ENCODE assay signal across 29 mouse cellular contexts in genomic region chr9:75171721-75172120, GRCm38 (mm10).
DNase-seq lines count a peak whose midpoint lies in the region; ATAC-seq and TF ChIP-seq lines count a peak whose summit lies in the region.
"Had no signal": no experiment of that assay in that cellular context is flagged by ENCODE, and none has a peak within 500 bp of the region (broad histone marks: within the 10 kb centered on the region; RNA-seq: fewer than 3 reads in every experiment).

No protein-coding gene starts in this region.

- H3K4me1 ChIP-seq in forebrain, embryonic 11.5 days (replicated peaks; ENCODE audit: control insufficient read depth, insufficient read depth, low read length) = no peaks in the 10 kb centered on the region
- H3K4me1 ChIP-seq: embryonic facial prominence, embryonic 13.5 days; embryonic facial prominence, embryonic 15.5 days; forebrain, embryonic 10.5 days; forebrain, embryonic 13.5 days; forebrain, embryonic 15.5 days had no signal

- H3K27me3 ChIP-seq in forebrain, embryonic 11.5 days (ENCODE audit: control insufficient read depth, insufficient read depth, low read length) = no peaks in the 10 kb centered on the region
- H3K27me3 ChIP-seq: CH12.LX; embryonic facial prominence, embryonic 13.5 days; embryonic facial prominence, embryonic 15.5 days; forebrain, embryonic 13.5 days; forebrain, embryonic 15.5 days; Patski had no signal

- WGBS in forebrain, embryonic 11.5 days = 94% methylated on average over 3 of the region's 3 CpGs

- DNase-seq in frontal cortex, postnatal 14 days (ENCODE audit: low spot score in 2 of 2) = no peak
- no peak for DNase-seq in left cerebral cortex, adult 2 months (ENCODE audit: extremely low spot score in 1 of 2, low spot score in 2 of 2)
- no peak for DNase-seq in left cerebral cortex, postnatal 4 days
- peak; percentile 68 for DNase-seq in brain, adult 2 months (ENCODE audit: low read depth, low spot score)
- DNase-seq in forebrain, embryonic 11.5 days (ENCODE audit: low spot score) = no peak
- DNase-seq: adrenal gland, adult 8-10 months; adrenal gland, postnatal 14 days; adrenal gland, postnatal 36 days; B cell, adult 2 months; cerebellum, adult 11 months; cerebellum, adult 18-20 months; cerebellum, adult 8-10 months; cerebellum, adult 9-11 months; cerebellum, postnatal 14 days; cerebellum, postnatal 36 days; embryo, embryonic 11 days; forebrain, postnatal 0 days had no signal

- no peak for TF ChIP-seq CTCF in left cerebral cortex, adult 2 months (IDR thresholded peaks at IDR 0.05)

- intact Hi-C loops in left cerebral cortex, adult 2 months (cut with DNase I) = no loop called here
- intact Hi-C loops in left cerebral cortex, postnatal 4 days (cut with DNase I) = no loop called here

- no peaks in the 10 kb centered on the region for H3K9me3 ChIP-seq in forebrain, embryonic 11.5 days (ENCODE audit: control insufficient read depth, low read length)
- H3K9me3 ChIP-seq: embryonic facial prominence, embryonic 13.5 days; embryonic facial prominence, embryonic 15.5 days; forebrain, embryonic 10.5 days; forebrain, embryonic 13.5 days; forebrain, embryonic 15.5 days; G1E had no signal

- peak overlapping the region; percentile 30; the same call in 1 of the 2 replicates for H3K27ac ChIP-seq in left cerebral cortex, adult 2 months
- H3K27ac ChIP-seq in forebrain, embryonic 11.5 days (ENCODE audit: low read depth, low read length) = no peak overlapping the region
- H3K27ac ChIP-seq: embryonic facial prominence, embryonic 13.5 days; embryonic facial prominence, embryonic 15.5 days; forebrain, embryonic 10.5 days; forebrain, embryonic 13.5 days; forebrain, embryonic 15.5 days had no signal

- H3K4me3 ChIP-seq in left cerebral cortex, adult 2 months = no peak overlapping the region
- H3K4me3 ChIP-seq in forebrain, embryonic 11.5 days (ENCODE audit: low read depth, low read length) = no peak overlapping the region
- H3K4me3 ChIP-seq: embryonic facial prominence, embryonic 13.5 days; embryonic facial prominence, embryonic 15.5 days; erythroblast, embryonic 14.5 days; forebrain, embryonic 10.5 days; forebrain, embryonic 13.5 days; forebrain, embryonic 15.5 days had no signal

- H3K9ac ChIP-seq in forebrain, embryonic 11.5 days (ENCODE audit: low read length) = no peak overlapping the region
- H3K9ac ChIP-seq: embryonic facial prominence, embryonic 13.5 days; embryonic facial prominence, embryonic 15.5 days; forebrain, embryonic 13.5 days; forebrain, embryonic 15.5 days; forebrain, postnatal 0 days had no signal

- no peak overlapping the region for H3K4me2 ChIP-seq in forebrain, embryonic 11.5 days (ENCODE audit: low read depth, low read length, severe bottlenecking)
- H3K4me2 ChIP-seq: embryonic facial prominence, embryonic 13.5 days; embryonic facial prominence, embryonic 15.5 days; forebrain, embryonic 13.5 days; forebrain, embryonic 15.5 days had no signal

- H3K36me3 ChIP-seq in forebrain, embryonic 11.5 days (ENCODE audit: control insufficient read depth, insufficient read depth, low read length) = no peaks in the 10 kb centered on the region; the same call in 1 of the 2 replicates

- ATAC-seq in frontal cortex, adult (ENCODE audit: low TSS enrichment) = peak; percentile 70
- ATAC-seq in forebrain, embryonic 11.5 days (replicated peaks; ENCODE audit: low FRiP score) = no peak
- ATAC-seq: activated CD4-positive, CD25-positive, alpha-beta regulatory T cell, adult 4 months; CD4-positive, CD25-positive, alpha-beta regulatory T cell, adult 4 months; forebrain, embryonic 13.5 days; forebrain, embryonic 15.5 days; forebrain, postnatal 0 days; Patski had no signal
